Comparison of ENCODE assay signal across 9 mouse cellular contexts in genomic region chr7:79515221-79515743, GRCm38 (mm10). TPM values are rescaled to one million over a fixed set of nuclear protein-coding genes. Genes with fewer than 3 reads are reported as not detected.
DNase-seq lines count a peak whose midpoint lies in the region; ATAC-seq and TF ChIP-seq lines count a peak whose summit lies in the region.
"Had no signal": no experiment of that assay in that cellular context is flagged by ENCODE, and none has a peak within 500 bp of the region (broad histone marks: within the 10 kb centered on the region; RNA-seq: fewer than 3 reads in every experiment).

No protein-coding gene starts in this region.

- peak overlapping the region; percentile 46 for H3K4me3 ChIP-seq in heart, embryonic 15.5 days
- H3K4me3 ChIP-seq in forebrain, embryonic 13.5 days, result peak overlapping the region; percentile 42
- H3K4me3 ChIP-seq in liver, postnatal 0 days (ENCODE audit: low read depth, low read length), result peak overlapping the region; percentile 10; the same call in 1 of the 2 replicates

- no peak for TF ChIP-seq POLR2A in brain, embryonic 14.5 days (IDR thresholded peaks at IDR 0.05; ENCODE audit: borderline replicate concordance, extremely low read depth, insufficient read depth, insufficient read length, poor library complexity, severe bottlenecking)

- no peak for DNase-seq in heart, postnatal 25 days (ENCODE audit: low spot score)
- DNase-seq in brain, embryonic 14.5 days (ENCODE audit: low read depth), result peak; percentile 78
- DNase-seq in liver, postnatal 0 days, result no peak
- DNase-seq in MN1 (ENCODE audit: low spot score), result no peak
- DNase-seq in adrenal gland, adult 8-10 months, result no peak
- no peak for DNase-seq in adrenal gland, adult 2 months

- H3K36me3 ChIP-seq in heart, embryonic 15.5 days, result no peaks in the 10 kb centered on the region
- H3K36me3 ChIP-seq in forebrain, embryonic 13.5 days (ENCODE audit: poor library complexity, severe bottlenecking), result peaks cover 40% of the 10 kb centered on the region
- H3K36me3 ChIP-seq in liver, postnatal 0 days (replicated peaks; ENCODE audit: insufficient read depth, low read length), result no peaks in the 10 kb centered on the region
- H3K36me3 ChIP-seq: G1E had no signal

- no peak overlapping the region for H3K9ac ChIP-seq in heart, embryonic 15.5 days
- H3K9ac ChIP-seq in forebrain, embryonic 13.5 days, result peak overlapping the region; percentile 100
- H3K9ac ChIP-seq in liver, postnatal 0 days (replicated peaks), result no peak overlapping the region

- H3K9me3 ChIP-seq in heart, embryonic 15.5 days (replicated peaks), result no peaks in the 10 kb centered on the region
- H3K9me3 ChIP-seq in forebrain, embryonic 13.5 days (replicated peaks), result no peaks in the 10 kb centered on the region
- H3K9me3 ChIP-seq in liver, postnatal 0 days (ENCODE audit: low read length), result no peaks in the 10 kb centered on the region
- H3K9me3 ChIP-seq: G1E had no signal

- peak overlapping the region; percentile 71 for H3K4me2 ChIP-seq in heart, embryonic 15.5 days
- peak overlapping the region; percentile 99 for H3K4me2 ChIP-seq in forebrain, embryonic 13.5 days
- H3K4me2 ChIP-seq in liver, postnatal 0 days (ENCODE audit: low read depth, low read length), result peak overlapping the region; percentile 29

- no peak for ATAC-seq in heart, embryonic 15.5 days (replicated peaks; ENCODE audit: insufficient number of reproducible peaks, insufficient read depth, low FRiP score, low read depth)
- no peak for ATAC-seq in forebrain, embryonic 13.5 days
- ATAC-seq in liver, postnatal 0 days, result no peak

- no peak for TF ChIP-seq CTCF in brain, embryonic 14.5 days (IDR thresholded peaks at IDR 0.05; ENCODE audit: borderline replicate concordance, extremely low read depth, insufficient read depth, insufficient read length)
- TF ChIP-seq CTCF in liver, postnatal 0 days (IDR thresholded peaks at IDR 0.05; ENCODE audit: low read depth), result no peak

- no peak for TF ChIP-seq EP300 in liver, postnatal 0 days (IDR thresholded peaks at IDR 0.05; ENCODE audit: low read depth)

- intact Hi-C loops in heart, postnatal 25 days (cut with DNase I), result no loop called here

- H3K27me3 ChIP-seq in heart, embryonic 15.5 days, result peaks cover 91% of the 10 kb centered on the region
- no peaks in the 10 kb centered on the region for H3K27me3 ChIP-seq in forebrain, embryonic 13.5 days
- peaks cover 93% of the 10 kb centered on the region for H3K27me3 ChIP-seq in liver, postnatal 0 days (ENCODE audit: insufficient read depth, low read length)

- peaks cover 17% of the 10 kb centered on the region for H3K4me1 ChIP-seq in heart, embryonic 15.5 days (replicated peaks)
- peaks cover 99% of the 10 kb centered on the region for H3K4me1 ChIP-seq in forebrain, embryonic 13.5 days
- 0 out of 2 replicates have a peak, but pooled peaks cover 6% of the 10 kb centered on the region for H3K4me1 ChIP-seq in liver, postnatal 0 days (ENCODE audit: insufficient read depth)

- 1% methylated on average over 57 of the region's 57 CpGs for WGBS in heart, embryonic 15.5 days
- 2% methylated on average over 48 of the region's 57 CpGs for WGBS in forebrain, embryonic 13.5 days
- WGBS in liver, postnatal 0 days (ENCODE audit: insufficient replicate concordance), result 6% methylated on average over 52 of the region's 57 CpGs

- no peak overlapping the region for H3K27ac ChIP-seq in heart, embryonic 15.5 days
- H3K27ac ChIP-seq in forebrain, embryonic 13.5 days, result peak overlapping the region; percentile 100
- no peak overlapping the region for H3K27ac ChIP-seq in liver, postnatal 0 days (ENCODE audit: low read depth)

RNA-seq across cellular contexts. Expression of gene Polg, which starts 49.1 kb away (rescaled TPM):
- 23.7 and 32.6 TPM in 2 replicates for polyA plus RNA-seq in heart, embryonic 15.5 days (2015; fragmentation: Nextera tagmentation; extraction: Ambion mirVana)
- total RNA-seq in heart, postnatal 25 days (2021), result 10 to 100 TPM; 56.9 to 57.3 TPM
- polyA plus RNA-seq in brain, embryonic 14.5 days (2012; rRNA removed), result 44.7 and 55.4 TPM in 2 replicates
- 29.7 and 30.4 TPM in 2 replicates for polyA plus RNA-seq in forebrain, embryonic 13.5 days (2015; fragmentation: Nextera tagmentation; extraction: Ambion mirVana)
- 19.1 and 24.7 TPM in 2 replicates for polyA plus RNA-seq in liver, postnatal 0 days (2015; fragmentation: Nextera tagmentation; extraction: Ambion mirVana)
- 10 to 100 TPM; 73.6 to 86.6 (median 84.0) TPM for total RNA-seq in adrenal gland, adult 8-10 months (2022)
- total RNA-seq in adrenal gland, adult 2 months (2021), result 10 to 100 TPM; 65.7 to 69.3 TPM
- 49.3 and 50.1 TPM in 2 replicates for polyA plus RNA-seq in adrenal gland, adult 2 months (2012; rRNA removed)

Comparison
In these comparisons a context has a peak if more than half of its experiments do, and no peak if none do; other contexts are left out.
1. H3K4me2 ChIP-seq: peak in every context shown above with its lines; median percentile 99 in forebrain, embryonic 13.5 days; 71 in heart, embryonic 15.5 days; 29 in liver, postnatal 0 days.